Mouse (Mus musculus) myocyte (in vitro differentiated cells): ENCODE data around the gene Camk2d. TPM values are rescaled to one million over a fixed set of nuclear protein-coding genes. Genes with fewer than 3 reads are reported as not detected.

Experiments
- H3K27me3 ChIP-seq: one replicate; pipeline ENCODE4 v1.6.1; 2011; ENCODE audit not compliant: control insufficient read depth, insufficient read depth, insufficient read length
- H3K36me3 ChIP-seq: one replicate; pipeline ENCODE4 v1.6.1; 2011; ENCODE audit not compliant: control insufficient read depth, insufficient read depth
- H3K4me2 ChIP-seq: one replicate; pipeline ENCODE4 v1.6.1; 2011; ENCODE audit warnings: low read depth, control low read depth
- H3K4me3 ChIP-seq: one replicate; pipeline ENCODE4 v1.5.1; 2011; ENCODE audit warnings: mild to moderate bottlenecking, control low read depth, moderate library complexity
- H3K79me2 ChIP-seq: one replicate; pipeline ENCODE4 v1.6.1; 2011; ENCODE audit not compliant: control insufficient read depth, insufficient read depth
- H3ac ChIP-seq: one replicate; pipeline ENCODE4 v1.6.1; 2011; ENCODE audit not compliant: control insufficient read depth, insufficient read length
- CEBPB ChIP-seq: IDR thresholded peaks from 2 replicates; pipeline ENCODE4 v1.6.1; 2011; ENCODE audit warnings: mild to moderate bottlenecking, moderate library complexity; ENCODE audit not compliant: poor library complexity, insufficient read depth, severe bottlenecking
- E2F4 ChIP-seq: IDR thresholded peaks from one replicate; pipeline ENCODE4 v1.6.1; 2011; ENCODE audit warnings: mild to moderate bottlenecking, control low read depth, moderate library complexity; ENCODE audit not compliant: insufficient read depth
- MAX ChIP-seq: IDR thresholded peaks from one replicate; pipeline ENCODE4 v1.6.1; 2011; ENCODE audit warnings: low read depth, mild to moderate bottlenecking, control low read depth
- MYOD1 ChIP-seq, 3 experiments: IDR thresholded peaks; one replicate each; pipeline ENCODE4 v1.6.1; 2011; ENCODE audit warnings: control low read depth in 2 of 3, low read depth in 2 of 3, mild to moderate bottlenecking in 2 of 3, moderate library complexity in 1 of 3; ENCODE audit not compliant: insufficient read length in 2 of 3, control insufficient read depth in 1 of 3
- MYOG ChIP-seq, 3 experiments: IDR thresholded peaks; one replicate each; pipeline ENCODE4 v1.6.1; 2011; ENCODE audit warnings: control low read depth in 2 of 3, low read depth in 2 of 3, mild to moderate bottlenecking in 2 of 3; ENCODE audit not compliant: insufficient read length in 2 of 3, control insufficient read depth in 1 of 3, insufficient read depth in 1 of 3
- POLR2A ChIP-seq: IDR thresholded peaks from one replicate; pipeline ENCODE4 v1.6.1; 2011; ENCODE audit warnings: low read depth, mild to moderate bottlenecking, control low read depth, moderate library complexity; ENCODE audit not compliant: insufficient read length
- POLR2AphosphoS2 ChIP-seq: IDR thresholded peaks from one replicate; pipeline ENCODE4 v1.6.1; 2011; ENCODE audit warnings: low read depth, control low read depth; ENCODE audit not compliant: insufficient read length
- REST ChIP-seq: IDR thresholded peaks from one replicate; pipeline ENCODE4 v1.6.1; 2011; ENCODE audit warnings: mild to moderate bottlenecking, control low read depth, moderate library complexity; ENCODE audit not compliant: insufficient read depth, insufficient read length
- SRF ChIP-seq: IDR thresholded peaks from one replicate; pipeline ENCODE4 v1.6.1; 2011; ENCODE audit warnings: low read depth; ENCODE audit not compliant: control insufficient read depth, insufficient read length
- TCF12 ChIP-seq: IDR thresholded peaks from one replicate; pipeline ENCODE4 v1.6.1; 2011; ENCODE audit warnings: mild to moderate bottlenecking, control low read depth; ENCODE audit not compliant: poor library complexity, insufficient read depth, severe bottlenecking
- TCF3 ChIP-seq: IDR thresholded peaks from one replicate; pipeline ENCODE4 v1.6.1; 2011; ENCODE audit warnings: low read depth, control low read depth; ENCODE audit not compliant: insufficient read length
- USF1 ChIP-seq: IDR thresholded peaks from one replicate; pipeline ENCODE4 v1.6.1; 2011; ENCODE audit warnings: low read depth, mild to moderate bottlenecking, control low read depth, moderate library complexity
- polyA plus RNA-seq: library from polyadenylated mRNA; unstranded; fragments of >200 nt; fragmentation: generic; extraction: Trizol; gene quantifications from one replicate; pipeline ENCODE4 v1.2.1, GENCODE M21; 2012; ENCODE audit warnings: missing spikeins

Camk2d gene
- polyA plus RNA-seq, 1 experiment: 22.1 TPM

DNA sequence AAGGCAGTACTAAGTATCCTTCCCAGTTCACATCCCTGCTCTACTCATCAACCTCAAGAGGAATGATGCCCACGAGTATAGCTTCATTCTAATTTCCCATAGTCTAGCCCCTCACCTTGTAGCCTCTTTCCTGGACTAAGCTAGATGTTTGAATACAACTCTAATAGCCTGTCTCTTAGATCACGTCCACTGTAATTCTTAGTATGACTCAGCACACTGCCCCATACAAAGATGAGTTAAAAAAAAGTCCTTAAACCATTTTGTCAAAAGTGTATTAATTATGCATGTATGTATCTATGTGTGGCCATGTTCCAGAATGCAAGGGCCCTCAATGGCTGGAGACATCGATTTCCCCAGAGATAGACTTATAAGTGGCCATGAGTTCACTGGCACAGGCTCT lies 164.5 kb downstream of the Camk2d start:
- Histone ChIP-seq H3K79me2 (peaks cover 19% of the 10 kb centered on the region), H3K4me2 (no peak overlapping the region), H3K4me3 (no peak overlapping the region), H3K36me3 (no peaks in the 10 kb centered on the region), H3ac (no peak overlapping the region), H3K27me3 (no peaks in the 10 kb centered on the region)
- no peak for TF ChIP-seq USF1
- no peak for TF ChIP-seq MYOG (IDR thresholded peaks at IDR 0.05; ENCODE audit: control insufficient read depth in 1 of 3, insufficient read depth in 1 of 3, insufficient read length in 2 of 3, low read depth in 2 of 3)
- no peak for TF ChIP-seq E2F4
- no peak for TF ChIP-seq TCF3
- TF ChIP-seq TCF12: no peak
- TF ChIP-seq POLR2AphosphoS2: no peak
- no peak for TF ChIP-seq SRF
- no peak for TF ChIP-seq CEBPB
- no peak for TF ChIP-seq REST
- no peak for TF ChIP-seq POLR2A
- no peak for TF ChIP-seq MAX

DNA sequence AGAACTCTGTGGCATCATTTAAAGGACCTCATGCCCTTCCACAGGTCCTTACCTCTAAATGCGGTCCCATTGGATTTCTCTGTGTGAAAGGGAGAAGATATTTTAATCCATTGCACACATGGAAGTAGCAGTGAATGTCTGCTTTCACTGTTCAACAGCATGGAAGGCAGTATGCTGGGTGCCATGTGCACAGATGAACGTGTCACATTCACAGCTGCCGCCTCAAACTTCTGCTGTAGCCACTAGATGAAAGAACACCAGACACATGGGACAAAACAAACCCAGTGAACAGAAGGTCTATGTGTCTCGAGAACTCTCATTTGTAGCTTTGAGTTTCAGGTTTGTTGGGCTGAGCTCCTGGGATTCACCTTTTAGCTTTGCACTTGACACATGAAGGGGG lies 168.6 kb downstream of the Camk2d start:
- no peak for TF ChIP-seq USF1
- no peak for TF ChIP-seq MAX
- no peak for TF ChIP-seq E2F4
- TF ChIP-seq REST: no peak
- TF ChIP-seq POLR2A: no peak
- no peak for TF ChIP-seq MYOG (IDR thresholded peaks at IDR 0.05; ENCODE audit: control insufficient read depth in 1 of 3, insufficient read depth in 1 of 3, insufficient read length in 2 of 3, low read depth in 2 of 3)
- TF ChIP-seq MYOD1 (IDR thresholded peaks at IDR 0.05; ENCODE audit: control insufficient read depth in 1 of 3, insufficient read length in 2 of 3, low read depth in 2 of 3): no peak
- TF ChIP-seq CEBPB: no peak
- TF ChIP-seq TCF12: no peak
- no peak for TF ChIP-seq TCF3
- TF ChIP-seq POLR2AphosphoS2: no peak
- no peak for TF ChIP-seq SRF
- no peaks in the 10 kb centered on the region for H3K36me3 ChIP-seq
- no peak overlapping the region for H3ac ChIP-seq

DNA sequence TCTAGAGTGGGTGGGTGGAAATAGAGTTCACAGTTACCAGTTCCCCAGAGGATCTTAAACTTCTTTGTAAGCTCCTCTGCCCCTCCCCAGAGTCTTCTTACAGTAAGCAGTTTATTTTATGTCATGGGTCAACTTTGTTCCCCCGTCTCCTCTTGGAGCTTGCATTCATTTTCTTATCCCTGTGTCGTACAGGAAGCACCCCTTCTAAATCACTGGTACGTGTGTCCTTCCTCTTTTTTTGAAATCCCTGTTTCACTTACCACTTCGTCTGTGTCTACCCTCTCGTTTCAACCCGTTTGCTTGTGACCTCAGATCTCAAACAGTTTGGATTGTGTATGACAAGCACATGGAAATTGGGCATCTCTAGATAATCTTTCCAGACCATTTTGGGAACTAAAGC lies 174.0 kb downstream of the Camk2d start:
- Histone ChIP-seq H3K4me3 (no peak overlapping the region), H3K36me3 (no peaks in the 10 kb centered on the region), H3K27me3 (no peaks in the 10 kb centered on the region), H3K79me2 (peaks cover 6% of the 10 kb centered on the region), H3ac (no peak overlapping the region), H3K4me2 (no peak overlapping the region)
- no peak for TF ChIP-seq TCF12
- TF ChIP-seq CEBPB: no peak
- no peak for TF ChIP-seq SRF

More for the DNA sequence above, 168.6 kb downstream of the Camk2d start:
- H3K4me3 ChIP-seq: no peak overlapping the region
- H3K27me3 ChIP-seq: no peaks in the 10 kb centered on the region
- H3K4me2 ChIP-seq: no peak overlapping the region
- peaks cover 13% of the 10 kb centered on the region for H3K79me2 ChIP-seq

- no peak overlapping the region for H3K4me2 ChIP-seq
- H3ac ChIP-seq: no peak overlapping the region
- no peaks in the 10 kb centered on the region for H3K27me3 ChIP-seq
- H3K79me2 ChIP-seq: peaks cover 3% of the 10 kb centered on the region
- H3K36me3 ChIP-seq: no peaks in the 10 kb centered on the region
- H3K4me3 ChIP-seq: no peak overlapping the region
- TF ChIP-seq CEBPB: no peak
- TF ChIP-seq MAX: no peak
- no peak for TF ChIP-seq MYOD1 (IDR thresholded peaks at IDR 0.05; ENCODE audit: control insufficient read depth in 1 of 3, insufficient read length in 2 of 3, low read depth in 2 of 3)
- no peak for TF ChIP-seq REST
- no peak for TF ChIP-seq POLR2A
Measured at GRCm38 (mm10) chr3:126771032-126771431, 174.9 kb downstream of the Camk2d start.

- H3K4me3 ChIP-seq: no peak overlapping the region
- H3K79me2 ChIP-seq: no peaks in the 10 kb centered on the region
- TF ChIP-seq SRF (no peak), E2F4 (no peak), POLR2A (no peak), CEBPB (no peak), USF1 (no peak), MAX (no peak), TCF12 (no peak)
- H3ac ChIP-seq: no peak overlapping the region
- no peak overlapping the region for H3K4me2 ChIP-seq
- H3K36me3 ChIP-seq: no peaks in the 10 kb centered on the region
- H3K27me3 ChIP-seq: no peaks in the 10 kb centered on the region
Measured at GRCm38 (mm10) chr3:126771541-126771940, 175.4 kb downstream of the Camk2d start.

DNA sequence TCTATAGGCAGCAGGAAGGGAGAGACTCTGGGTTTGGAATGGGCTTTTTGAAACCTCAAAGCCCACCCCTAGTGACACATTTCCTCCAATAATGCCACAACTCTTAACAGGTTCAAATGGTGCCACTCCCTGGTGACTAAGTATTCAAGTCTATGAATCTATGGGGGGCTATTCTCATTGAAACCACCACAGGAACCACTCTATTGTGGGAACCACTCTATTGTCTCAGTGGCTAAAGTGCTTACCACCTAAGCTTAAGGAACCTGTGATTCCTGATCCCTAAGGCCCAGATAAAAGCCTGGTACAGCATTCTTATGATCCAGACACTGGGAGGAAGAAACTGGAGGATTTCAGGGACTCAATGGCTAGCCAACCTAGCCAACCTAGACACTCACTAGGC lies 179.9 kb downstream of the Camk2d start:
- TF ChIP-seq POLR2A (no peak), SRF (no peak), E2F4 (no peak), TCF3 (no peak), CEBPB (no peak), MYOD1 (IDR thresholded peaks at IDR 0.05; ENCODE audit: control insufficient read depth in 1 of 3, insufficient read length in 2 of 3, low read depth in 2 of 3) (no peak), MYOG (IDR thresholded peaks at IDR 0.05; ENCODE audit: control insufficient read depth in 1 of 3, insufficient read depth in 1 of 3, insufficient read length in 2 of 3, low read depth in 2 of 3) (no peak), MAX (no peak), TCF12 (no peak), USF1 (no peak), REST (no peak), POLR2AphosphoS2 (no peak)
- H3K4me2 ChIP-seq: no peak overlapping the region
- H3ac ChIP-seq: no peak overlapping the region
- H3K4me3 ChIP-seq: no peak overlapping the region
- H3K79me2 ChIP-seq: no peaks in the 10 kb centered on the region
- H3K27me3 ChIP-seq: no peaks in the 10 kb centered on the region
- H3K36me3 ChIP-seq: no peaks in the 10 kb centered on the region
